Mouse (Mus musculus) retina, embryonic 14.5 days (tissue): ENCODE measurements around the gene Grik2.
"Not testable (repeated sequence)": the region's sequence is repeated elsewhere in the genome, so short reads cannot be mapped to it uniquely, and the experiment has no call there.

ENCODE experiments used
- DNase-seq: peaks from one replicate; pipeline ENCODE4 v3.0.0-alpha.2; 2015; ENCODE audit warnings: low spot score

The Grik2 gene

DNA sequence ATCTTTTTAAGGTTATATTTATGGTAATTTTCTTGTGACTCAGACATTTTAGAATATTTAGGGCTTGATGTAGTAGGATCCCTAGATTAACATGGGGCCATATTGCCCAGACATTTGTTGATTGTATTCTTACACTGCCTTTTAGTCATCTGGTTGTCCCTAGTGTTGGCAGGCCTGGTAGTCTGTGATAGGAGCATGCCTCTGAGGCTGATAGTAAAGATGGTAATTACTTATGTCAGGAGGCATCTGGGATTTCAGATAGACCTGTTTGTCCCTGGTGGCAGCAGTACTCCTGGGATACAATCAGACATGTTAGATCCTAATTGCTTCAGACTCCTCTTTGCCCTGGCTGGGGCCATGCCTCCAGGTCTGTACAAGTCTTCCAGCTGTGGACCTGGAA, 423.3 kb downstream of the Grik2 start:
- peak; percentile 5 for DNase-seq

DNA sequence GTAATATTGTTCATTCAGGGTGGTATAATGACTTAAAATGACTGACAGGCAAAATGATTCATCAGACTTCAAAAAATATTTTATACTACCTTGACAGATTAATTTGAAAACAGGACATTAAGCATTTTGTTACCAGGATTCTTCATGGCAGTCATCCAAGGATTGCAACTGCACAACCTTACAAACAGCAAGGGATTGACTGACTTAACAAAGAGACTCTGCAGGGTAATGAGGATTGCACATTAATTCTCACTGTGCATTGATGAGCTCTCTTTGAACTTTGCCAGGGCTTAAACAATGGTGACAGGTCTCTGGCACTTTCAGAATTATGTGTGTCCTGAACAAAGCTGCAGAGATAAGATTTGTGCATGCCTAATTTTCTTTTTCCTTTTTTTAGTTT, 466.2 kb downstream of the Grik2 start:
- peak; percentile 72 for DNase-seq

DNA sequence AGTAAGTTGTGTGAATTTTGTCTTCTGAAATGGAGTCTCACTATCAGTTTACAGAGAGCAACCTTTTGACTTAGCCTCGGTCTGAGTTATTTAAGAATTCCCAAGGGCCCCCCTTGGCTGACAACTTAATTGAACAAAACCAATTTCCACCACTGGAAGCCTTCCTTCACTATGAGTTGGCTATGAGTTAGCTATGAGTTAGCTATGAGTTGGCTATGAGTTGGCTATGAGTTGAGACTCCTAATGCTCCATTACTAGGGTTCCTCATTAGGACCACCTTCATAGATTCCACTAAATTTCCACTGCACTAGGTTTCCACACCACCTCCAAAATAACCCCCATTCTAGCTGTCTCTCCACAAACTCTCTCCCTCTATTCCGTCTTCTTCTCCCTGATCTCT, 468.7 kb downstream of the Grik2 start:
- no peak for DNase-seq

DNA sequence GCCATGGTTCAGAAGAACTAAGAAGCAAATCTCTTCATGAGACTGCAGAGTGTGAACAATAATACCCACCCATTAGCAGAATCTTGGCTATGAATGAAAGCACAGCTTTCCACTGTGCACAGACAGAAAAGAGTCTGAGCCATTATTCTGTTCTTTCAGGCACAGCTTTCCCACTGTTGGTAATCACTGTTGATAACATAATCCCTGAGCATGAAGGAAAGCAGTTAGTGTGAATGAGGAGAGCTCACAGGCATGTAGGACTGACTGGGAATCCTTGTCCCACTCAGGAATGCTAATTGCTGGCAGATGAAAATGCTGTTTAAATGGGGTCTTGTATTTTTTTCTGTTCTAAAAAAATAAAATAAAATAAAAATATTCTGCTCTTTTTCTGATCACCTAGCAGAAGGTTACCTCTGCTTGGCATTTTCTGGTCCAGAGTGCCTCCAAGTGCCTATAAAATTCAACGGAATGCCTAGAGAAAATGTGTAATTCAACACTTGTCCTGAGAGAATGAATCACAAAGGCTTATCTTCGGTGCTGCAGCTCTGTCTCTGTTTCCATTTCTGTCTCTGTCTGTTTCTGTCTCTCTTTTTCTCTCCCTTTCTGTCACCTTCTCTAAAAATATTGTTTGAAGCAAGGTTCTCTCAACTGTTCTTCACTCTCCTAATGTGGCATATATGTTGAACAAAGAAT, 532.2 kb downstream of the Grik2 start:
- DNase-seq, result peak; percentile 76

DNA sequence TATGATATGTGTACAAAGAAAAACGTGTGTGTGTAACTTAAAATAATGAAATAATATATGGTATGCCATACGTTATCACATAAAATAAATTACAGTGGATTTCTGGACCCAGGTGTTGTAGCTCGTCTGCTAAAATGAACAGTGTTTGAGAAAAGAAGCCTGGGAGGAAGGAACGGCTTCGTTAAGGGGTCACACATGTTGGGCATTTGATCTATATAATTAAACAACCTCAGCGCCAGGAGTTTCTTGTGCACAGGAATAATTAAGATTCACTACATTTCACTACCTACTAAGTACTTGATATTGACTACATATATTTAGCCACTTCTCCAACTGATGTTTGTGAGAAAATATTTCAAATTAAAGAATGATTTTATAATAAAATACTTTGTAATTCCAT, 551.2 kb downstream of the Grik2 start:
- DNase-seq, result not testable (repeated sequence)

DNA sequence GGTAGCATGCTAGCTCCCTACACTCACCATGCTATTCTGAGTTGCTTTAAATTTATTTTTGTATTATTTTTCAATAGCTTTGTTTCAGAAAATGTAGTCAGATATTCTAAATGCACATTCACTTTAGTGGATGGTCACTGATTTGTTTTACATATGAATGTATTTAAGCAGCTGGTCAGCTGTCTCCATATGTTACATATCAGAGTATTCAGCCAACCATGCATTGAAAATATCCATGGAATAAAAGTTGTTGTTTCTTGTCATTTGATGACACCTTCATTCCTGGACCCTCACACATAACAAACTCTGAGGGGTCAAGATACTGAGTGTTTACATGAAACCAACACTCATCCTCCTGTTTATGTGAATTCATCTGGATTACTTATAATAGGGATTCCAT, 551.7 kb downstream of the Grik2 start:
- DNase-seq, result peak; percentile 31

DNA sequence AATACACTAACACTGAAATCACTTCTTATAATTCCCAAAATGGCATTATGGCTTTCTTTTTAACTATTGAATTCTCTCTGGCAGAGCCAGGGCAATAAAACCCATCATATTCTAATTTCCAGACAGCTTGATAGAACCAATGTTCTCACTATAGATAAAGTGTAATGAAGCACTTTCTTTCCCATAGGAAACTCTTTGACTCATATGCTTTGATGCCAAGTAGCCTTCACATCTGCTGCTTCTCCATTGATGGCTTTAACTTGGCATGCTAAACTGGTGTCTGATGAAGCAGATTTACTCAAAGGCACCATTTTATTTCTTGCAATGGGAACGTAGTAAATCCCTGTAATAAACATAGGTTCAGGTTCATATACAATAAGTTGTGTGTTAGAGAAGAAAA, 568.5 kb downstream of the Grik2 start:
- no peak for DNase-seq

DNA sequence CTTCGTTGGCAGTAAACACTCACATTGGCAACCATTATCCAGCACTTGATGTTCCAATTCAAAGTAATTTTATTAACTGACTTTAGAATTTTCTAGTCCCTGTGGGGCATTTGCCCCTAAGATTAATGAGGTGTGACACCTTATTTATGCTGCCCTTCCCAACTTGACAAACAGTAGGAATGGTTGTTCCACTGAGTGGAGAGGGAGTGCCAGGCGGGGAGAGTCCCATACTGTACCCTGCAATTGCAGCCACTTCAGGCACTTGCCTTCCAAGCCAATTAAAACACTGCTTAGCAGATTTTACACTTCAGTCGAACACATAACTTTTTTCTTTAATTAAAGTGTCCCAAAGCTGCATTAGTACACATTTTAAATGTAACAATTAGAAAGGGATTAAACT, 568.9 kb downstream of the Grik2 start:
- DNase-seq, result peak; percentile 10

DNA sequence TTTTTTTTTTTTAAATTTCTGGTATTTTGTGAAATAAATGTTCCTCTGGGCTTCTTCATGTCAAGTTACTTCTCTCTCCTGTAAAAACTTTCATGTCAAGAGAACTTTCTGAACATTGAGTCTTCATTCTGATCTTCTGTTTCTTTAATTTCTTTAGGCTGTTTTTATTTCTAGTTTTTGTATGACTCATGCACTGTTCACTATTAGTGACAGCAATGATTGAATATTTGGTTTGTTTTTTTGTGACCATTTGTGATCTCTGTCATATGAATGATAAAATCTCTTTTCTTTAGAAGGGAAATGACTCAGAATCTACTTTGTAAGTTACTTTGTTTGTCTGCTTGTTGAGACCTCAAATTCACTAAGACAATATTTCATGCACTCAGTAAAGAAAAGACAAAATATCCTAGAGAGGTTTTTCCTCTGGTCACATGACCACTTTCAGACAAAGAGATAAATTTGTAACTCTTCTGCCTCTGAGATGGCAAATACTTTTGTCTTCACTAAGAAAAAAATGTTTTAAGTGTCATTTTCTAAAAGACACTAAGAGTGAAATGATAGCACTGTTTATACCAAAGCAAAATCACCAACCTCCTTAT, 596.7 kb downstream of the Grik2 start:
- no peak for DNase-seq

DNA sequence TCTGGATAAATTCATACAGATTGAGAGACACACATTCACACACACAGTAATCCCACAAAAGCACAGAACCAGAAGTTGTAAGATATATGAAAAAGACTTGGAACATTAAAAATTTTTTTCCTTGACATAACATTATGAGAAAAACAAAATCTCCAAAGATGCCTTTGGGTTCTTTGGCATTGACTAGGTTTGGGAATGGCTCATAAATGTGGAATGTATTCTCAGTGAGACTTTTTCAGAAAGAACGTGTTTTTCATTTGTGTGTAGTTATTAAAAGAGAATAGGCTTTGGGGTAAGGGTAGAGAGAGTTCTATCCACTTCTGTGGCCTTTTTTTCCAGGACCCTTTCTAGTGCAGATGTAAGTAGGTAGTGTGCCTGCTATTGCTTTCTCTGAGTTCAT, 597.3 kb downstream of the Grik2 start:
- DNase-seq, result no peak

DNA sequence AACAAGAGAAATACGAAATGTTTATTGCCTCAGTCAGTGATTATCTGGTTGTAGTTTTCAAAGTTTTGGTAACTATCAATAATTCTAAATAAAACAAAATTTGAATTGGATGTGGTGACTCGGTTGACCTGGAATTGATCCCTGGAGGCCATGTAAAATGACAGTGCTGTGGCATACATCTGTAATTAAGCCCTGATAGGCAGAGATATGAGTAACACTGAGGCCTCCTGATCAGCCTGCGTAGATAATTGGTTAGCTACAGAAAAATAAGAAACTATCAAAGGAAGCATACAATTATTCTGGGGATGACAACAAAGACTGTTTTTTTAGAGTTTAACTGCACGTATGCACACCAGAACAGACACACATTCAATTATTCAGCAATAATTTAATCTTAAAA, 634.4 kb downstream of the Grik2 start:
- no peak for DNase-seq

DNA sequence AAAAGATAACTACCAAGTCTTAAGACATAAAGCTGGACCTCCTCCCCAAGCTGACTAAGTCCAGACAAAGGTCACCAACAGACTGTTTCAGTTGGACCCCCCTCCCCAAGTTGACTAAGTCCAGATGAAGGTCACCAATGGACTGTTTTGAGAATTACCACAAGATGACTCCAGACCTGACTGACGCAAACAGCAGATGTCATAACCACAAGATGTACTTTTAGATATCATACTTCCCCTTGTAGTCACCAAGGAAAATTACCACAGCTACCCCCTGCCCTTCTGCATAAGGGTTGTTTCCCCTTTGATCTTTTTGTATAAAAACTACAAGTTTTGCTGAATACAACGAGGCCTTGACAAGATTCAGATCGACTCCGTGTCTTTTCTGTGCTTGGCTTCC, 637.1 kb downstream of the Grik2 start:
- DNase-seq, result not testable (repeated sequence)

DNA sequence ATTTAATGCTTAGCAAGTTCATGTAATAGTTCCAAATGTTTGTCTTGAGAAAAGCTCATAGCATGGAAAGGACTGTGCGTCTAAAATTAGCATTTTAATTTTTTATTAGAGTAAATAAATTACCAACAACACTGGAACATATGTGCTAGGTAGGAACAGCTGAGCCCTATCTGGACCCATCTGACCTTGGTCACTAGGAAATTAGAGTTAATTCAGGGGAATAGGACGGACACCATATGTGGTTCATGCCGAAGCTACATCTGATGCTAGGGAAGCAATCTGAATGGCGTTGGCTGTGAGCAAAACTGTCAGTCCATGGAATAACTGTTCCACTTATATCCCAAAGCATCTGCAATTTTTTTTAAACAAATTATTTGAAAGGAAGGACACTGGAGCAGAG, 638.9 kb downstream of the Grik2 start:
- peak; percentile 16 for DNase-seq

DNA sequence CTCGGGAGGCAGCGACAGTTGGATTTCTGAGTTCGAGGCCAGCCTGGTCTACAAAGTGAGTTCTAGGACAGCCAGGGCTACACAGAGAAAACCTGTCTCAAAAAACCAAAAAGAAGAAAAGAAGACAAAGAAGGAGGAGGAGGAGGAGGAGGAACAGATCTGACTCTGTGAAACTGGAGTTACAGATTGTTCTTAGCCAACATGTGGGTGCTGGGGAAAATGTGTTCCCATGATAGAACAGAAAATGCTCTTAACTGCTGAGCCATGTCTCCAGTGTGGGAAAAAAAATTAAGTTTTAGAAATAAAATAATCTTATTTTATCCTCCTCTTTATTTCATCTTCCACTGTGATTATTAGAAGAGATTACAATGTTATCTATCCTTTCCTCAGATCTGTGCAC, 645.9 kb downstream of the Grik2 start:
- DNase-seq, result no peak

DNA sequence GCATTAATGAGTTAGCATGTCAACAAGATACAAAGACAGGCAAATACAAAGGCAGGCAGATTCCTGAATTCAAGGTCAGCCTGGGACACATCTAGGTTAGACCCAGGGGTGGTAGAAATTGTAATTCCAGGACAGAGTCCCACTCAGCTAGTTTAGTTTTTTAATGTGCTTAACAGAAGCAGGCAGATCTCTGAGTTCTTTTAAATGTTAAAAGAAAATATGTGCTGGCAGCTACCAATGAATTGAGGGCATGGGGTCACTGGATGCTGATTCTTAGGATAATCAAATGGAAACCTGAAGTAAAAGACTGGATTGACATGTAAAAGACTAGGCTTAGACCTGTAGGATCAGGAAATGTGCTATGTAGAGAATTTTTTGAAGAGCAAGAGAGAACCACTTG, 651.8 kb downstream of the Grik2 start:
- DNase-seq, result no peak

DNA sequence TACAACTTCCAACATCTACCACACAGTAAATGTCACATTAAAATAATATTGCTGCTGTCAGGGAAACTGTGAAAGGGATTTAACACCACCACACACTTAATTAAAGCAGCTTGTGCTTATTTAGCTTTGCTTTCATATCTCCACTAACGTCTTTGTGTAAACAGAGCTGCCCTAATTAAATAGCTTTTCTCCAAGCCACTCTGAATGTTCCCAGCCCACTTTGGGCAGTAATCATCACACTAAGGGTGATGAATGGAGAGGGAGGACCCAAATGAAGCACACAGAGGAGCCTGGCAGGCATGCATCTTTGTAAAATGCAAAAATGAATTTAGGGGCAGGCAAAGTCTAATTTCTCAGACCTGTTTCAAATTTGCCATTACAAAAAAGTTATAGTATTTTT, 657.3 kb downstream of the Grik2 start:
- DNase-seq, result no peak

DNA sequence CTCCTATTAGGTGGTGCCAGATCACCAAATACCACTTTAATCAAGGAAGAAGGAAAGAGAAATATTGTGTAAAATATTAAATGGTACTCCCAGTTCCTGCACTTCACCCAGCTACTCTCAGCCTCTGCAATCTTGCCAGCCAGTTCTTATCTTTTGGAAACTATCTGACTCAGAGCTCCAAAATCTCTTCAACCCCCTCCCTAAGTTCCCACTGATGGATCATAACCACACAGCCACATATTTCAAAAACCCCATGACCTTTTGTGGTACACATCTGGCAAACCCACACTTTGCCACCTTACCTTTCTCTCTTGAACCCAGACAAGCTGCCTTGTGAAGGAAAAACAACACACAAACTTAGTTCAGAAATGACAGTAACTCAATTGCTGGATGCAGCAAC, 738.2 kb downstream of the Grik2 start:
- DNase-seq, result no peak

DNA sequence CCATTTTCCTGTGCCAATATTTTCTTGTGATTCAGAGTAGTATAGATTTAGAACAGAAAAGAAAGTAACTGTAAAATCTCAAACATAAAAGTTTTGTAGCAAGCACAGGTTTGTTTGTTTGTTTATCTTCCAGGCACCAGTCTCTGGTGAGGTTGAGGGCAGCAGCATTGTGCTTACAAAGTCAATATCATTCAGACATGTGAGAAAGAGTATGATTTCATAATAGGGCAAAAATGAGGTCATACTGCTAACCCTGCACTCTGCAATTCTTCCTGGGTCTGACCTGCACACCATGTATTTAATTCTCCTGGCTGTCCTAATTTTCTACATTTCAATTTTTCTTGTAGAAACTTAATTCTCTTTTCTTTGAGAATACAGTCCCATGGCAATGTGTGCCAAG, 739.2 kb downstream of the Grik2 start:
- DNase-seq, result no peak
